Mouse (Mus musculus) T-cell, adult 2 months (primary cell): ENCODE data around the gene Srsf5.

Experiments
- DNase-seq: peaks from one replicate; pipeline ENCODE4 v3.0.0; 2022; ENCODE audit warnings: low spot score

The Srsf5 gene

DNA sequence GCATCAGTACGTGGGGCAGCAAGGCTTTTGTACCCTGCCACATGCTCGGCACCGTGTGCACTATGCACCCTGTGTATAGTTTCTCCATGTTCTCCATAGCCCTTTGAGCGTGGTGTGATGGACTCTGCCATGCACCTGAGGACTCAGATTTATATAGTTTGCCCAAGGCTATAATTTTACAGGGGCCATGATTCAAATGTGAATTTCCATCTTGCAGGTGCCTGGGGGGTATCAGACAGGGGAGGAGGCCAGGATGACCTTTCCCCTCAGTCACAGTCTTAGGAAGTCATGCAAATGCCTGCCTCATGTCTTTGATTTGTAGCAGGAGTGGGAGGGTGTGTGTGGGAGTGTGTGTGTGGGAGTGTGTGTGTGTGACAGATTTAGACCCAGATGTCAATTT, 52.3 kb downstream of the Srsf5 start:
- DNase-seq = no peak

DNA sequence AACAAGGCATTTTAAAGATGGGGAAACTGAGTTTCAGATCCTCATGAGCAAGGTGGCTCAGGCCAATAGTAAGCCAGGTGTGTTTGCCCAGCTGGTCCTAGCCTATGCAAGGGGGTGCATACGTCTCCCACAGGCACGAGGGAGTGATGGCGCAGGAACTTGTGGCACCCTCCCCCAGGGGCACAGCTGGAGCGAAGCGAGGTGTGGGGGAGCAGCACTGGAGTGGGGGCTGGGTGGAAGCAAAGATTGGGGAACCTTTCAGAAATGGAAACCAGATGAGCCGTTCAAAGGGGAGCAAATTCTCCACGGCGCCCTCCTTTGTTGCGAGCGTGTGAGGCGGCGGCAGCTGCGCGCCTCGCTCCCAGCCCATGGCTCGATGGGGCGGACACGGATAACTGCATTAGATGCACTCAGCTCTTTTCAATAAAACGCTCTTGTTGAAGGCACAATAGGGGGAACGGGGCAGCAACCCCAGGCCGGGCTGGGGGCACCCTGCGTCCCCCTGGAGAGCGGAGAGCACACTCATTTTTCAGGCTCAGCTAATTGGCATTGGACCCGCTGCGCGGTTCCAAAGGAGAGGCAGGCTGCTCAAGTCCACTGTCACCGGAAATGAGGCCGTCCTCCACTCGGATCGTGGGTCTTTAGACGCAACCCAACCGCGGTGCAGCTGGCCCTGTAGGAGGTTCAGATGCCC, 53.4 kb downstream of the Srsf5 start:
- no peak for DNase-seq
